Mouse (Mus musculus) midbrain, embryonic 11.5 days (tissue): ENCODE data around the gene Gm20696. TPM values are rescaled to one million over a fixed set of nuclear protein-coding genes. Genes with fewer than 3 reads are reported as not detected.

Experiments used
- ATAC-seq: fragments of 200-750 bp; cut with Nextera tagmentation; 2 replicates; pipeline ENCODE4 v1.8.0; 2017; ENCODE audit warnings: moderate TSS enrichment, moderate library complexity; ENCODE audit not compliant: low FRiP score
- DNase-seq: peaks from one replicate; pipeline ENCODE4 v3.0.0; 2015; ENCODE audit warnings: low spot score; ENCODE audit errors: missing footprints
- H3K27ac ChIP-seq: fragments of 300-500 bp; sonication (generic); 2 replicates; pipeline ENCODE4 v1.5.1; 2014; ENCODE audit warnings: low read depth, low read length
- H3K27me3 ChIP-seq: fragments of 300-500 bp; sonication (generic); 2 replicates; pipeline ENCODE4 v1.6.1; 2014; ENCODE audit warnings: mild to moderate bottlenecking, low read length, moderate library complexity, mixed read lengths; ENCODE audit not compliant: control insufficient read depth, insufficient read depth
- H3K36me3 ChIP-seq: fragments of 300-500 bp; sonication (generic); 2 replicates; pipeline ENCODE4 v1.6.1; 2014; ENCODE audit warnings: mild to moderate bottlenecking, low read length, moderate library complexity, mixed read lengths; ENCODE audit not compliant: control insufficient read depth, insufficient read depth
- H3K4me1 ChIP-seq: fragments of 300-500 bp; sonication (generic); 2 replicates; pipeline ENCODE4 v1.6.1; 2014; ENCODE audit warnings: low read length; ENCODE audit not compliant: control insufficient read depth, insufficient read depth
- H3K4me2 ChIP-seq: fragments of 300-500 bp; sonication (generic); 2 replicates; pipeline ENCODE4 v1.6.1; 2014; ENCODE audit warnings: mild to moderate bottlenecking, moderate library complexity
- H3K4me3 ChIP-seq: fragments of 300-500 bp; sonication (generic); 2 replicates; pipeline ENCODE4 v1.5.1; 2014; ENCODE audit warnings: low read depth, low read length
- H3K9ac ChIP-seq: fragments of 300-500 bp; sonication (generic); 2 replicates; pipeline ENCODE4 v1.6.1; 2014; ENCODE audit warnings: low read length
- H3K9me3 ChIP-seq: fragments of 300-500 bp; sonication (generic); 2 replicates; pipeline ENCODE4 v1.6.1; 2016; ENCODE audit warnings: low read length; ENCODE audit not compliant: control insufficient read depth
- WGBS: fragments of 180-500 bp; shearing (Covaris S2); extraction: QIAGEN DNeasy Blood & Tissue Kit; methylation state at CpG from one replicate; pipeline ENCODE4 v1.1.7; 2014; 5-methylcytosine and 5-hydroxymethylcytosine counted together
- polyA plus RNA-seq: library from polyadenylated mRNA; unstranded; fragments of >200 nt; fragmentation: Nextera tagmentation; extraction: Ambion mirVana; gene quantifications from 2 replicates; pipeline ENCODE4 v1.2.1, GENCODE M21; 2014

Gene Gm20696
- polyA plus RNA-seq, 1 experiment from 2014 or later: 3.4 TPM

DNA sequence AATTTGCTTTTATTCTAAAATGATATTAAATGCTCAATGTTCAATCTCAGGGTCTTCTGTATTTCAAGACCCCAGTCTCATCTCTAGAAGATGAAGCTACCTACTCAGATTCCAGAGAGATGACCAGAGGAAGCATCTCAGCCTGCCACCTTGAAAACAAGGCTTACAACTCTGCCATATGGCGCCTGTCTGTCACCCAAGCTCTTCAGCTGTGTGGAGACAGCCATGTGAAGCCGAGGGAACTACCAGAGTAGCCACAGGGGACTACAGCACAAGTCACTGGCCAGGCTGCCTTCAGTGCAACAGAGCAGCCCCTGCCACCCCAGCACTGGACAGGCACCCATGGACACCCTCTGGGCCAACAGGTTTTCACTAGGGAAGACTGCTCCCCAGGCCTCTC lies 289.5 kb downstream of the Gm20696 start:
- 70% methylated on average over 2 of the region's 2 CpGs for WGBS
- Histone ChIP-seq H3K27ac (no peak overlapping the region), H3K36me3 (no peaks in the 10 kb centered on the region), H3K4me2 (no peak overlapping the region), H3K4me3 (no peak overlapping the region), H3K9ac (no peak overlapping the region), H3K27me3 (no peaks in the 10 kb centered on the region), H3K9me3 (no peaks in the 10 kb centered on the region), H3K4me1 (peaks cover 4% of the 10 kb centered on the region)
- ATAC-seq (no peak), DNase-seq (peak; percentile 83)

DNA sequence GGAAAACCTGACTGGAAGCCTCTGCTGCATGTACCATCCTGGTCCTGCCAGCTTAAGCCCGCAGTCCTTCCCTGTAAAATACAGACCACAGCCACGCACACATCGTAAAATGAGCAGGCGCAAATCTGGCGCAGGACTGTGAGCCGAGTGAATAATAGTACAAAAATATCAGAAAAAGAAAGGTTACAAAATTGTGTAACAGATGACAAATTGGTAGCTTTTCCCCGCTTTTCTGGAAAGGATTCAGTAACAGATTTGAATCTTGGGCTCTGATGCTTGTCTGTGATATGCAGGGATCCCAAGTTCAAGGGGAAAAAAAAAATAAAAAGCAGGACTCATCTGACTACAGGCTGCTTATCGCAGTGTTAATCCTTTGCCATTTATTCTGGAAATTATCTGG lies 289.9 kb downstream of the Gm20696 start:
- Histone ChIP-seq H3K4me2 (no peak overlapping the region), H3K4me1 (peaks cover 4% of the 10 kb centered on the region), H3K9ac (no peak overlapping the region), H3K27ac (no peak overlapping the region), H3K27me3 (no peaks in the 10 kb centered on the region), H3K36me3 (no peaks in the 10 kb centered on the region), H3K4me3 (no peak overlapping the region), H3K9me3 (no peaks in the 10 kb centered on the region)
- ATAC-seq: no peak
- 83% methylated on average over 8 of the region's 8 CpGs for WGBS
- DNase-seq: peak; percentile 75

DNA sequence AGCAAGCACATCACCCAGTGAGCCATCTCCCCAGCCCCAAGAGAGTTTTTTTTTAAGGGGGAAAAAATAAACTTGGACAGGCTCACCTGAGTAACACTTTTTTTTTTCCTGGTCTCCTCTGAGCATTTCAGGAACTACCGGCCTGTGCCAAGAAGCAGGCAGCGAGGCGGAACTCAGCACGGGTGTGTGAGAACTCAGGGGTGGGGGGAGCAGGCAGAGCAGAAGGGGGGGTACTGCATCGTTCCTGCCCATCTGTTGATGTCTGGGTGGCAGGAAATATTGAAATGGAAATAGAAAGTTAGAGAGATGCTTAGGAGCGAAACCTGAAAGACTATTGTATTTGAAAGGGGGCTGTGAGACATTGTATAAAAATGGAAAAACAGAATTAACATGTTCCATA lies 290.7 kb downstream of the Gm20696 start:
- WGBS: 72% methylated on average over 6 of the region's 6 CpGs
- no peaks in the 10 kb centered on the region for H3K27me3 ChIP-seq
- H3K36me3 ChIP-seq: no peaks in the 10 kb centered on the region
- no peak overlapping the region for H3K4me2 ChIP-seq
- no peak for ATAC-seq
- H3K27ac ChIP-seq: no peak overlapping the region
- no peak for DNase-seq
- no peak overlapping the region for H3K4me3 ChIP-seq
- no peaks in the 10 kb centered on the region for H3K9me3 ChIP-seq
- peaks cover 4% of the 10 kb centered on the region for H3K4me1 ChIP-seq
- H3K9ac ChIP-seq: no peak overlapping the region

DNA sequence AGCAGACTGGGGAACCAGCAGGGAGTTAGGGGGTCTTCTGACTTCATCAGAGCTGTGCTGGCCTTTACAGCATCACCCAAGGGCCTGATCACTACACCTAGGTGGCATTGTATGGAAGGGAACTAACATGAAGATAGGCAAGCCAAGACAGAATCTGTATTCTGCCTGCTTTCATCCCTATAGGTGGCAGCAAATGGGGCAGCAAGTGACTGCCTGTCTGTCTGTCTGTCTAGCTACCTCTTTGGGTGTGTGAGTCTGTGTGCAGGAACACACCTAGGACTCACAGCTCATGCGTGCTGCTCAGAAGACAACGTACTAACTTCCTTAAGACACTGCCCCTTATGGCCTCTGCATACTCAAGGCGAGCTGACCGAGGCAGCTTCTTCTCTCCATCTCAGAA lies 291.2 kb downstream of the Gm20696 start:
- H3K27ac ChIP-seq: no peak overlapping the region
- H3K27me3 ChIP-seq: no peaks in the 10 kb centered on the region
- no peak for ATAC-seq
- no peaks in the 10 kb centered on the region for H3K9me3 ChIP-seq
- no peak for DNase-seq
- WGBS: 78% methylated on average over 4 of the region's 4 CpGs
- no peaks in the 10 kb centered on the region for H3K36me3 ChIP-seq
- no peak overlapping the region for H3K4me3 ChIP-seq
- peaks cover 4% of the 10 kb centered on the region for H3K4me1 ChIP-seq
- no peak overlapping the region for H3K9ac ChIP-seq
- H3K4me2 ChIP-seq: no peak overlapping the region

DNA sequence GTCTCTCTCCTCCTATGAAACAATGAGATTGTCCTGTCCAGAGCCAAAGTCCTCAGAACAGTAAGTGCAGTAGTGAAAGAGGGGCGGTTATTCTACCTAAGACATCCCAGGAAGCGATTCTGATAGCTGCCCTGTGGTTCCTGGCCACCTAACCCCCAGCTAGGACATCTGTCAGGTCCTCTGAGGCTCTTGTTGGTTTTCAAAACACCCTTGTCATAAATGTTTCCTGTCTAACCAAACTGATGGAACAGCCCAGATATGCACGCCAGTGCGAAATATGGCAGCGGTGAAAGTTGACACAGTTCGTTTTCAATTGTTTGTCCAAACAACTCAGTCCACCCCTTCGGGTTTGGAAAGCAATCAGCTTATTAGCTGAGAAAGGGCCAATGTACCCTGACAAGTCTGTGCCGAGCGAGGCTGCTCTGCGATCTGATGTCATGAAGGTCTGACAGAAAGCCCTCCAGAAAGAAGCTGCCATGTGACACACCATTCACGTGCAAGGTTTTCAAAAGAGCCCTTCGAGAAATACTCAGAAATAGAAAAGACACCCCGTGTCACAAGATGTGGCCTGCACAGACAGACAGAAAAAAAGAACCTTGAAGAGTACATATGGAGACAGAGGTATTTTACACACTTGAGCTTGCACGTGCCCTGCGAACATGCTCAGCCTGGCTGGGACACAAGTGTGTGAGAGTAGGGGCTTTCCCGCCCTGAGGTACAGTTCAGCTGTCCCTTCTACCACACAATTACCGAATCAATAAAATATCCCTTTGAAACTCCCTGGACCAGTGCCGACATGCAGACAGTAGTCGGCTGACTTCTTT lies 291.9 kb downstream of the Gm20696 start:
- Histone ChIP-seq H3K4me3 (no peak overlapping the region), H3K9ac (no peak overlapping the region), H3K27ac (no peak overlapping the region), H3K4me1 (peaks cover 4% of the 10 kb centered on the region), H3K27me3 (no peaks in the 10 kb centered on the region), H3K9me3 (no peaks in the 10 kb centered on the region), H3K36me3 (no peaks in the 10 kb centered on the region), H3K4me2 (no peak overlapping the region)
- DNase-seq (no peak), ATAC-seq (no peak)
- 90% methylated on average over 19 of the region's 19 CpGs for WGBS

DNA sequence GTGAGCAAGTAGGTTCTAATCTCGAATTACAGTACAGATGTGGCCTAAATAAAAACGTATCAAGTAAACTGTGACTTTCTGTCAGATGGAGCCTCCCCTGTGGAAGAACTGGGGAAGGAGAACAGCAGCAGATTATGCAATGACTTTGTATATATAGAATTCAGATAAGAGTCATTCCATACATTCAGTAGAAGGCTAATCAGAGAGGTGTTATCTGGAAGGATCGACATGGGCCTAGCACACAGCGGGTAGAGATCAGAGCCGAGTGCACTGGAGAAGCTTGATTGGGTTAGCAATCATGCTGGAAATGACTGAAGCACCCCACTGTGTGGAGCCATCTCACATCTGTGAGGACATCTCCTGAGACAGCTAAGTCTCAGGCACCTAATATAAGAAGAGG lies 294.2 kb downstream of the Gm20696 start:
- Histone ChIP-seq H3K27ac (no peak overlapping the region), H3K4me1 (peaks cover 2% of the 10 kb centered on the region), H3K4me2 (no peak overlapping the region), H3K36me3 (no peaks in the 10 kb centered on the region), H3K27me3 (no peaks in the 10 kb centered on the region), H3K9ac (no peak overlapping the region), H3K4me3 (no peak overlapping the region), H3K9me3 (no peaks in the 10 kb centered on the region)
- ATAC-seq (no peak), DNase-seq (no peak)
- 90% methylated on average over 5 of the region's 5 CpGs for WGBS

DNA sequence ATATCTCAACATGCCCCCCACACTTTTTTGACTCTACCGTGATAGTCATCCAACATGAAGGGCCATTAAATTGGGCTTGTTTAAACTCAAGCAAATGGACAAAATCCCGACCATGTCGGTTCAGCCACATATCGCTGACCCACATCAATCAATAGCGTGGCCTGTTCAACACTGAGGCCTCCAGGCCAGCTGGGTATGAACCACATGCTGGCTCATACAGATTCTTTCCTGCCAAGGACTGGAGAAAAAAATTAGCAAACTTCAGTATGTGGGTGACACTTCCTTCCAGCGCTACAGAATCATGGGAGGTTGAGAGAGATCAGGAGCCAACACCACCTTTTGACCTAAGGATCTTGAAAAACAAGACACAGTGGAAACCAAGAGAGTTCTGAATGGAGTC lies 294.6 kb downstream of the Gm20696 start:
- no peak overlapping the region for H3K4me3 ChIP-seq
- no peaks in the 10 kb centered on the region; the same call in 1 of the 2 replicates for H3K4me1 ChIP-seq
- H3K9ac ChIP-seq: no peak overlapping the region
- H3K9me3 ChIP-seq: no peaks in the 10 kb centered on the region
- H3K36me3 ChIP-seq: no peaks in the 10 kb centered on the region
- 91% methylated on average over 6 of the region's 6 CpGs for WGBS
- ATAC-seq (no peak), DNase-seq (no peak)
- H3K4me2 ChIP-seq: no peak overlapping the region
- no peaks in the 10 kb centered on the region for H3K27me3 ChIP-seq
- H3K27ac ChIP-seq: no peak overlapping the region

DNA sequence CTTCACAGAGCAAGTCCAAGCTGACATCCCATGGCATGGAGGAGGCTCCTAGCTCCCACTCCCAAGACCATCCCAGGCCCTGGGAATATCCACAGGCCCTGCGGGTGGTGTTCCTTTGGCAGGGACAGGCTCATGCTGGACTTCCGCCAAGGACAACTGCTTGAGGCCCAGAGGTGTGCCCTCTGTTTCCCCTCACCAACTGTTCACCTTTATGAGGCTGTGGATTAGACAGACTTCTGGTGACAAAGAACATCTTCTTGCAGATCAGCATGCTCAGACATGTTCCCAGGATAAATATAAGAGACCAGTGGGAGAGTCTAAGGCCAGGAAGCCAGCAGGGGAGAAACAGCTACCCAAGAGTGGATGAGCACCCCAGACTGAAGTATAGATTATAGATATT lies 296.7 kb downstream of the Gm20696 start:
- H3K4me3 ChIP-seq: no peak overlapping the region
- H3K4me1 ChIP-seq: no peaks in the 10 kb centered on the region
- no peak overlapping the region for H3K27ac ChIP-seq
- no peaks in the 10 kb centered on the region for H3K9me3 ChIP-seq
- H3K4me2 ChIP-seq: no peak overlapping the region
- DNase-seq (no peak), ATAC-seq (no peak)
- no peaks in the 10 kb centered on the region for H3K27me3 ChIP-seq
- no peaks in the 10 kb centered on the region for H3K36me3 ChIP-seq
- 93% methylated on average over 2 of the region's 2 CpGs for WGBS
- H3K9ac ChIP-seq: no peak overlapping the region

DNA sequence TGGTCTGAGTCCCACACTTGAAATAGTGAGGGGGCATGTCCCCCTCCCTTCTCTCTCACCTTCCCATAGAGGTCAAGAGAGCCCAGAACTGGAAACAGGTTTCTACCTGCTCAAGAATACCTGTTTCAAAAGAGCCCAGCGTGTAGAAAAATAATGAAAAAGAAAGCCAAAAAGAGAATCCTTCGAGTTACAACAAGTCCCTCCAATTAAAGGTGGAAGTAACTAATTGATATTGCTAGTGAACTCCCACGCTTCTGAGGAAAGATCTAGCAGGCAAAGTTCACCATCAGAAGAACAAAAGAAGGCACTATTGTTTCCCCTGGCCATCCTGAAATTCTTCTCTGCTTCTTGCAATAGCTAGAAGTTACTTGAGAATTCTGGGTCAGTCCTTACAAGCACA lies 297.4 kb downstream of the Gm20696 start:
- Histone ChIP-seq H3K4me1 (no peaks in the 10 kb centered on the region), H3K27me3 (no peaks in the 10 kb centered on the region), H3K36me3 (no peaks in the 10 kb centered on the region), H3K9me3 (no peaks in the 10 kb centered on the region), H3K9ac (no peak overlapping the region), H3K4me3 (no peak overlapping the region), H3K27ac (no peak overlapping the region), H3K4me2 (no peak overlapping the region)
- DNase-seq (no peak), ATAC-seq (no peak)
- 90% methylated on average over 3 of the region's 3 CpGs for WGBS
